Mouse (Mus musculus) limb, embryonic 10.5 days (tissue): ENCODE results near the gene Slc44a3. TPM values are rescaled to one million over a fixed set of nuclear protein-coding genes. Genes with fewer than 3 reads are reported as not detected.

Source experiments
- DNase-seq: peaks from one replicate; pipeline ENCODE4 v3.0.0-alpha.2; 2017; ENCODE audit warnings: low spot score
- H3K27ac ChIP-seq: fragments of 300-500 bp; sonication (generic); 2 replicates; pipeline ENCODE4 v1.5.1; 2016; ENCODE audit warnings: mild to moderate bottlenecking
- H3K27me3 ChIP-seq: fragments of 300-500 bp; sonication (generic); 2 replicates; pipeline ENCODE4 v1.6.1; 2016; ENCODE audit warnings: low read depth, mild to moderate bottlenecking; ENCODE audit not compliant: poor library complexity, severe bottlenecking
- H3K36me3 ChIP-seq: fragments of 300-500 bp; sonication (generic); 2 replicates; pipeline ENCODE4 v1.6.1; 2016; ENCODE audit warnings: mild to moderate bottlenecking, moderate library complexity
- H3K4me1 ChIP-seq: fragments of 300-500 bp; sonication (generic); 2 replicates; pipeline ENCODE4 v1.6.1; 2016
- H3K4me3 ChIP-seq: fragments of 300-500 bp; sonication (generic); 2 replicates; pipeline ENCODE4 v1.5.1; 2016; ENCODE audit warnings: mild to moderate bottlenecking, moderate library complexity
- H3K9me3 ChIP-seq: fragments of 300-500 bp; sonication (generic); replicated peaks from 2 replicates; pipeline ENCODE4 v1.6.1; 2016; ENCODE audit warnings: mild to moderate bottlenecking
- WGBS: fragments of 180-500 bp; shearing (Covaris S2); methylation state at CpG from one replicate; pipeline ENCODE4 v1.1.7; 2016; 5-methylcytosine and 5-hydroxymethylcytosine counted together
- polyA plus RNA-seq: library from polyadenylated mRNA; unstranded; fragments of >200 nt; fragmentation: Nextera tagmentation; extraction: Ambion mirVana; gene quantifications from 2 replicates; pipeline ENCODE4 v1.2.1, GENCODE M21; 2016

Slc44a3 gene
- polyA plus RNA-seq, 1 experiment from 2014 or later: 0.53 TPM

- Histone ChIP-seq H3K36me3 (no peaks in the 10 kb centered on the region), H3K9me3 (no peaks in the 10 kb centered on the region), H3K4me1 (peaks cover 10% of the 10 kb centered on the region), H3K4me3 (no peak overlapping the region), H3K27ac (no peak overlapping the region), H3K27me3 (no peaks in the 10 kb centered on the region)
- no peak for DNase-seq
- WGBS: 82% methylated on average over 9 of the region's 9 CpGs
These were observed 113.3 kb downstream of the Slc44a3 start for GRCm38 (mm10) chr3:121418850-121419435.

DNA sequence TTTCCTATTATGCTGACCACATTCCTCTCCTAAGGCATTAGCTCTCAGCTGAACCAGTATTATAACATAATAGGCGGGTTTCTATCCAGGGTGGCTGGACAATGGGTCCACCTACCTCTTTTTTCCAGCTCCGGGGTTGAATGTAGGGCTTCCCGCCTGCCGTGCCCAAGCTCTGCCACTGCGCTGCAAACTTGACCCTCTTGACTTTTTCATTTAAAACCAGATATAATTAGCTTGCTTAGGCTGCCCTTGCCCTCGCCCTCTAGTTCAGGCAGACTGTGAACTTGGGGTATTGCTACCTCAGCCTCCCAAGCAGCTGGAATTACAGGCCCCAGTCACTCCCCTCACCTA, 114.0 kb downstream of the Slc44a3 start:
- Histone ChIP-seq H3K27ac (no peak overlapping the region), H3K27me3 (no peaks in the 10 kb centered on the region), H3K4me3 (no peak overlapping the region), H3K4me1 (peaks cover 10% of the 10 kb centered on the region), H3K36me3 (no peaks in the 10 kb centered on the region), H3K9me3 (no peaks in the 10 kb centered on the region)
- DNase-seq: no peak
- 74% methylated on average over 6 of the region's 6 CpGs for WGBS

DNA sequence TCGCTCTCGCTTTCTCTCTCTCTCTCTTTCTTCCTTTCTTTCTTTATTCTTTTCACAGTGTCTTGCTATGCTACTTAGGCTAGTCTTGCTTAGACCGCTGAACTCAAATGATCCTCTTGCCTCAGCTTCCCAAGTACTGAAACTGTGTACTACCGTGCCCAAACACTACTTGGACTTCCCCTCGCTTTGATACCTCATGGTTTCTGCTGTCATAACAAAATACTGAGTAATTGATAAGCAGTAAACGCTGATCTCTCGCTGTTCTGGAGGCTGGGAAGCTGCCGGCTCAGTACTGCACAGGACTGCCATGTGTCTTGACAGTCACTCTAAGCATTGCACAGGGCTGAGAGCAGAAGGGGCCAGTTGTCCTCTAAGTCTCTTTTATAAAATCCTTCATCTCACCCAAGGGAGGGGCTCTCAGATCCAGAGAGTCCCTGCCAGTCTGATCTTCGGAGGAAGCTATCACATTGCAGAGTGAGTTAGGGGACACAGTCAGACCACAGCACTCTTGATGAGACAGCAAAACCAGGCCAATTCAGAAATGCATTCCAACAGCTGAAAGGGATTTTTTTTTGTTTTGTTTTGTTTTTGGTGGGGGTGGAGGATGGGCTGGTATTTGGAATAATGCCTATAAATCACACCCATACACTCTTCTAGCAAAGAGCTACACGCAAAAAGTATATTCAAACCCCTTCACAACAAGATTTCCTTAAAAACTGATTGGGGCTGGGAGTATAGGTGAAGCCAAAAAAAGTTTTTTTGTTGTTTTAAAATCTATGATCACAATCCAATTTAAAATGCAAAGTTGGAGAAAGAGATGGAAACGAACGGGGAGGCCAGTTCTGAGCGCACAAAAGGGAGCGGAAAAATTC, 114.6 kb downstream of the Slc44a3 start:
- Histone ChIP-seq H3K9me3 (no peaks in the 10 kb centered on the region), H3K27ac (no peak overlapping the region; the same call in 1 of the 2 replicates), H3K4me1 (peaks cover 10% of the 10 kb centered on the region), H3K4me3 (no peak overlapping the region), H3K27me3 (no peaks in the 10 kb centered on the region), H3K36me3 (no peaks in the 10 kb centered on the region)
- 85% methylated on average over 14 of the region's 14 CpGs for WGBS
- DNase-seq: no peak

GRCm38 (mm10) chr3:121416171-121417154, 115.7 kb downstream of the Slc44a3 start:
- no peaks in the 10 kb centered on the region for H3K9me3 ChIP-seq
- peaks cover 10% of the 10 kb centered on the region for H3K4me1 ChIP-seq
- no peaks in the 10 kb centered on the region for H3K36me3 ChIP-seq
- no peak overlapping the region for H3K4me3 ChIP-seq
- H3K27ac ChIP-seq: no peak overlapping the region
- no peaks in the 10 kb centered on the region for H3K27me3 ChIP-seq
- DNase-seq: no peak
- WGBS: 78% methylated on average over 5 of the region's 5 CpGs

- no peak overlapping the region for H3K27ac ChIP-seq
- no peak overlapping the region for H3K4me3 ChIP-seq
- 50% methylated on average over 6 of the region's 6 CpGs for WGBS
- no peak for DNase-seq
- H3K27me3 ChIP-seq: no peaks in the 10 kb centered on the region
- peaks cover 7% of the 10 kb centered on the region; the same call in 1 of the 2 replicates for H3K4me1 ChIP-seq
- no peaks in the 10 kb centered on the region for H3K36me3 ChIP-seq
- no peaks in the 10 kb centered on the region for H3K9me3 ChIP-seq
These were observed 120.8 kb downstream of the Slc44a3 start for GRCm38 (mm10) chr3:121411450-121411849.

Other genes starting within 250 kb of the Slc44a3 start
- gene Tmem56, start 249.3 kb downstream of the Slc44a3 start, polyA plus RNA-seq: 0.96 and 1.0 TPM in 2 replicates
- gene Alg14, start 240.6 kb downstream of the Slc44a3 start, polyA plus RNA-seq: 26.0 and 35.0 TPM in 2 replicates
- gene Cnn3, start 105.9 kb downstream of the Slc44a3 start, polyA plus RNA-seq: 697 and 777 TPM in 2 replicates
- not detected in 2 replicates for gene 4930432M17Rik, start 138.4 kb upstream of the Slc44a3 start, polyA plus RNA-seq
- 5.0 and 5.3 TPM in 2 replicates for gene F3, start 191.1 kb upstream of the Slc44a3 start, polyA plus RNA-seq